Mouse (Mus musculus) bone marrow macrophage, adult 2 months (primary cell): Measurements from ENCODE around the gene Nmrk2.

Source experiments
- CTCF ChIP-seq: IDR thresholded peaks from 2 replicates; pipeline ENCODE4 v1.5.1; 2012; ENCODE audit warnings: low read depth, mild to moderate bottlenecking, low read length, moderate library complexity
- POLR2A ChIP-seq: IDR thresholded peaks from 2 replicates; pipeline ENCODE4 v1.6.1; 2012; ENCODE audit warnings: mild to moderate bottlenecking, low read depth, low read length, borderline replicate concordance

- TF ChIP-seq CTCF (no peak), POLR2A (no peak)
Observed at GRCm38 (mm10) chr10:81232580-81233225, 30.9 kb upstream of the Nmrk2 start, which contains the start of gene Zfr2.
